Mouse (Mus musculus): ENCODE data around the gene Dppa4.
"Not testable (repeated sequence)": the region's sequence is repeated elsewhere in the genome, so short reads cannot be mapped to it uniquely, and the experiment has no call there.

The Dppa4 gene

GRCm38 (mm10) chr16:48283517-48283916, at the start of gene Dppa4:
Gene Dppa4, plus strand, starts transcription at chr16:48283733.
- no peak for DNase-seq (ENCODE audit: low read depth, low spot score)

- DNase-seq (ENCODE audit: low read depth, low spot score) = no peak
Measured at GRCm38 (mm10) chr16:48234999-48235398, 48.5 kb upstream of the Dppa4 start.

DNA sequence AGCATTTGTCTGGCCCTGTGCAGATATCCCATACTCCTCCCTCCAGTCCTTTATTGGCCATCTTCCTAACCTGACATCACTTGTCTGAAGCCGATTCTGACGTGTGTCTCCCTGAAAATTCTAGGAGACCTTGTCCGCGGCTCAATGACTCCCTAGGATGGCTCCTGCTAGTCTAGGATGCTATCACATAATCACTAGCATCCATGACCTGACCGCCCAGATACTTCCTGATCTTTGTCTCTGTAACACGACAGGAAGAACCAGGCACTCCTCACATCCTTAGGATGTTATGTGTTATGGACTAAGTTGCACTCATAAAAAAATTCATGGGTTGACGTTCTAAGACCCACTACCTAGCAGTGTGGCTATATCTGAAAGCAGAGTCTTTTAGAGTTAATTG, 45.9 kb upstream of the Dppa4 start:
- no peak for DNase-seq (ENCODE audit: low read depth, low spot score)

DNA sequence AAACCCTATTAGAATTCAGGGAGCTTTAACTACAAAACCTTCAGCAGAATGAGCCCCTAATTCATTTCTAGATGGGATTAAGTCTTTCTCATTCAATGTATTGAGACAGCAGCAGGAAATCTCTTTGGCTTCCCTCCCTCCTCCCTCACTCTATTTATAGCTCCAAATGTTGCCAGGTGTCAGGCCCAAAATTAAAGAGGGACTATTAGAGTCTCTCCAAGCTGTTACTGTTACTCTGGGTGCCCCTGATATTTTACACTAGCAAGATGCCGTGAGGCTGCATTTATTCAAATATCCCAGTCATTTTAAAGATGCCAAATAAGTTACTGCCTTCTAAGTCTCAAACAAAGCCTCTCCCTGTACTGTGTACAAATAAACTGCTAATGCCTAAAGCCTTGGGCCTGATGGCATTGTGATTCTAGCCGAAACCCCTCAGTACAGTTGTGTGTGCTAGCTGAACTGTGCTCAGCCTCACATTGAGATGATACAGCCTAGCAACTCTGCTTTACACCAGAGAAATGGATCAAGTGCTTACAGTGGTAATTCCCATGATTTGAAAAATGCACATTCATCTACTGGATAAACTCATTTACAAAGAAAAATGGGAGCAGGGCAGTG, 36.4 kb upstream of the Dppa4 start:
- no peak for DNase-seq (ENCODE audit: low read depth, low spot score)

GRCm38 (mm10) chr16:48252824-48253223, 30.7 kb upstream of the Dppa4 start:
- no peak for DNase-seq (ENCODE audit: low read depth, low spot score)

DNA sequence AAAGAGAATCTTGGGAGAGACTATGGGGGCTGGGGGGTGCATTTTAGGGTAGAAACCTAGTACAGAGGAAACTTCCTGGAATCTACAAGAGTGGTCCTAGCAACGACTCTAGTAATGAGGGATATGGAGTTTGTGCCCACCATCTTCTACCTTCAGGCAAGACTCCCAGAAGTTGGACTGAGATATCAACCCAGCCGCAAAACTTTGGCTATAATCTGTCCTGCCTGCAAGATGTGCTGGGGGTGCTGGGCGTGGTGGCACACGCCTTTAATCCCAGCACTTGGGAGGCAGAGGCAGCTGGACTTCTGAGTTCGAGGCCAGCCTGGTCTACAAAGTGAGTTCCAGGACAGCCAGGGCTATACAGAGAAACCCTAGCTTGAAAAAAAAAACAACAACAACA, 28.9 kb upstream of the Dppa4 start:
- DNase-seq (ENCODE audit: low read depth, low spot score) = no peak

- no peak for DNase-seq (ENCODE audit: low read depth, low spot score)
Measured at GRCm38 (mm10) chr16:48259519-48259918, 24.0 kb upstream of the Dppa4 start.

- no peak for DNase-seq (ENCODE audit: low read depth, low spot score)
Measured at GRCm38 (mm10) chr16:48262901-48263300, 20.6 kb upstream of the Dppa4 start.

GRCm38 (mm10) chr16:48265856-48266255, 17.7 kb upstream of the Dppa4 start:
- no peak for DNase-seq (ENCODE audit: low read depth, low spot score)

DNA sequence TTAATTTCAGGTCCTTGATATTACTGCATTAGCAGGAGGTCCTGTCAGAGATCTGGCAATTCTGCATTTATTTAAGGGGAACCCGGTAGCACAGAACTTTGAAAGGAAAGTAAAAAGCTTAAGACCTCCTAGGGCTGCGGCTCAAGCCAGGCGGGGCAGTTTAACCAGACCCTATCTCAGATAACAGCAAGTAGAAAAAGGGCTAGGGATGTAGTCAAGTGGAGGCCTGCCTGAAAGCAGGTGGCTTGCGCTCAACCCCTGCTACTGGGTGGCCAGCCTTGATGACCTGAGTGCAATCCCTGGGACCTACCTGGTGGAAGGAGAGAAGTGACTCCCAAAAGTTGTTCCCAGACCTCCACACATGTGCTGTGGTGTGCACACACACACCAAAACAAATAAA, 6.6 kb upstream of the Dppa4 start:
- no peak for DNase-seq (ENCODE audit: low read depth, low spot score)

DNA sequence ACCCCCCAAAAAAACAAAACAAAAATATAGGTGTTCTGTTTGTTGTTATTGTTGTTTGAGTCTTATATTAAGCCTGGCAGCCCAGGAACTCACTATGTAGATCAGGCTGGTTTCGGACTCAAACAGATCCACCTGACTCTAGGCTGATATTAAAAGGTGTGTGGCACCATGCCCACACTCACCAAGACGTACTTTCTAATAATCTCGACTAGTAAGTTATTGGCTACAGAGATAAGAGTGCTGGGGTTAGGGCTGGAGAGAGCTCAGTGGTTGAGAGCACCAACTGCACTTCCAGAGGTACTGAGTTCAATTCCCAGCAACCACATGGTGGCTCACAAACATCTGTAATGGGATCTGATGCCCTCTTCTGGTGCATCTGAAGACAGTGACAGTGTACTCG, 2.6 kb upstream of the Dppa4 start:
- DNase-seq (ENCODE audit: low read depth, low spot score) = no peak

GRCm38 (mm10) chr16:48282801-48283200, 732 bp upstream of the Dppa4 start:
- no peak for DNase-seq (ENCODE audit: low read depth, low spot score)

DNA sequence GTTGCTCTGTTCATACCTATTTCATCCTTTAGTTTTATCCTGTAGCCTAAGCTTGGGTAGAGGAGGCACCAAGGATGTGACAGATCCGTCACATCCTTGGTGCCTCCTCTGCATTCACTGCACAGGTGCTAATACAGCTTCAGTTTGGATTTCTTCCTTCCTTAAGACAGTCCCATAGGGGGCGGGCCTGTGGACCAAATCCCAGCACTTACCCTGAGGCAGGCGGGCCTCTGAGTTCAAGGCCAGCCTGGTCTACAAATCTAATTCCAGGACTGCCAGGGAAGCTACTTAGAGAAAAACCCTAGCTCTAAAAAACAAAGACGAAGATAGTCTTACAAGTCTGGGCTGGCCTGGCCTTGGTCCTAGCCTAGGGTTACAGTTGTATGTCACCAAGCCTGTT, 2.0 kb downstream of the Dppa4 start:
- no peak for DNase-seq (ENCODE audit: low read depth, low spot score)

DNA sequence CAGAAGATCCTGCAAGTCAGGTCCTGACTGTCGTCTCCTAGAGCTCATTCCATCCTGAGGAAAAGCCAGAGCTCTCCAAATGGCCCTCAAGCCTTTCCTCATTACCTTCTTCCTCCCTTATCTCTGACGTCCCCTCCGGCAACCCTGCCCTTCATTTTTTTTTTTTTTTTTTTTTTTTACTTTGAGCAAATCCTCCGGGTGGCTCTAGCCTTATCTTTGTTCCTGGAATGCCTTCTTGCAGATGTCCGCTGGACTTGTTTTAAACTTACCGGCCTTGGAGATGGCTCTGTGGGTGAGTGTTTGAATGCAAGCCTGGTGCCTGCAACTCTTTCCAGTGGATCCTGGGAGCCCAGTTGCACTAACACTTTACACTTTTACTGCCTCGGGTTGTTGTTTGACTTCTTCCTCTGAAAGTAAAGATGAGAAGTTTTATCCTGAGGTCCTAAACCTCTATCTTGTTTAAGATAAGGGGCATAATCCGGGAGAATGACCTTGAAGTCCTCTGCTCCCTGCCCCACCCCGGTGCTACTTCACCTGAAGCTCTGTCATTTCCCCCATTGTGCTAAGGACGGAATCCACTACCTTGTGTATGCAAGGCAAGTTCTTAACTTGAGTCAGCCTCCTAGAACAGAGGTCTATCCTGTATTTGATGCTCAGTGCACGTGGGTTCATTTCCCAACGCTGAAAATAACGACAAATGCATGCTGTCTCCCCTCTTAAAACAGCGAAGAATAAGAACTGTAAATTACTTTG, 14.0 kb downstream of the Dppa4 start:
- DNase-seq (ENCODE audit: low read depth, low spot score) = no peak

GRCm38 (mm10) chr16:48299884-48300283, 16.4 kb downstream of the Dppa4 start:
- no peak for DNase-seq (ENCODE audit: low read depth, low spot score)

DNA sequence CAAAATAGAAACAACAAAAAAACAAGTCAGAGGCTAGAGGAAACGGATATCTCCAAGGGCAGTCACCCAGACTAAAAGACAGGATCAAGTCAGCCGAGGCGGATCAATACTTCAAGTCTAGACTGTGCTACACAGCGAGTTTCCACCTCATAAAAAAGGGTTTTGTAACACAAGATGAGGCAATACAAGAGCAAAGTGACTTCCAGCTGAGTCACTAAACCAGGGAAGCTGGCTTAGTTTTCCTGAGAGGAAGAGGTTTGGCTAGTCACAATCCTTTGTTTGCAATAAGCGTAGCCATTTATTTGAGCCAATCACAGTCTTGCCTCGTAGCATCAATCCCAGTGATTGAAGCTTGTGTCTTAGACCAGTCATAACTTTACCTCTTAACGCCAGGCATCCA, 20.0 kb downstream of the Dppa4 start, which contains the start of gene Dppa2:
Dppa2 (plus strand) TSS at position 400 of the 400 bp plus-strand sequence.
- no peak for DNase-seq (ENCODE audit: low read depth, low spot score)

DNA sequence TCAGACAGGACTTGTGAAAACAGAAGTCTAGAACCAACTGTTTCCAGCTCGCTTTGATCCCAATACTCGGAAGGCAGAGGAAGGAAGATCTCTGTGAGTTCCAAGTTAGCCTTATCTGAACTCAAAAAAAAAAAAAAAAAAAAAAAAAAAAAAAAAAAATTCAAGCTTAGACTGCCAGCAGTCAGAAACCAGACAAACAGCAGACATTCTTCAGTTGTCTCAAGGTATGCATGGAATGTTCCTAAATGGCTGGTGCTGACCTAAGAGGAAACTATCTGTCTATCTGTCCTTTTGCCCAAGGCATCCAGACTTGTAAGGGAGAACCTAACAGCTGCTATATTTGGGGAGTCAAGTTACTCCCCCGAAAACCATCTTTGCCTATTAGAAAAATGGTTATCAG, 20.4 kb downstream of the Dppa4 start:
- no peak for DNase-seq (ENCODE audit: low read depth, low spot score)

- DNase-seq (ENCODE audit: low read depth, low spot score) = not testable (repeated sequence)
Measured at GRCm38 (mm10) chr16:48308916-48309315, 25.4 kb downstream of the Dppa4 start.

- no peak for DNase-seq (ENCODE audit: low read depth, low spot score)
Measured at GRCm38 (mm10) chr16:48309912-48310630, 26.5 kb downstream of the Dppa4 start.

DNA sequence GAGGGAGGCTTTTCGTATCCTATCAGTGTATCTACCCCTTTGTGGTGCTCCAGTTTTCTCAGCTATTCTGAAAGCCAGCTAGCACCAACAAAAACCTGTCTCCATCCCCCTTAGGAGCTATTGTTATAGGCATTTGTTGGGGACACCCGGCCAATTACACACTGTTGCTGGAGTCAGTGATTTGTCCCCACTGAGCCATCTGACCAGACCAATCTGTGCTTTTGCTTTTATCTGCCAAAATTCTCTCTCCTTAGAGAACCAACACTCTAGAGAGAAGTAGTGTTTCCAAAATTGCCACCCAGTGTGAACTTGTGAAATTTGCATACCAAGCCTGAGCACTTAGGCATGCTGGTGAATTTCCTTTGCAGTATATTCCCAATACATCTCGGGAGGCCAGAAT, 31.8 kb downstream of the Dppa4 start:
- no peak for DNase-seq (ENCODE audit: low read depth, low spot score)

GRCm38 (mm10) chr16:48320781-48321180, 37.2 kb downstream of the Dppa4 start:
- DNase-seq (ENCODE audit: low read depth, low spot score) = no peak

DNA sequence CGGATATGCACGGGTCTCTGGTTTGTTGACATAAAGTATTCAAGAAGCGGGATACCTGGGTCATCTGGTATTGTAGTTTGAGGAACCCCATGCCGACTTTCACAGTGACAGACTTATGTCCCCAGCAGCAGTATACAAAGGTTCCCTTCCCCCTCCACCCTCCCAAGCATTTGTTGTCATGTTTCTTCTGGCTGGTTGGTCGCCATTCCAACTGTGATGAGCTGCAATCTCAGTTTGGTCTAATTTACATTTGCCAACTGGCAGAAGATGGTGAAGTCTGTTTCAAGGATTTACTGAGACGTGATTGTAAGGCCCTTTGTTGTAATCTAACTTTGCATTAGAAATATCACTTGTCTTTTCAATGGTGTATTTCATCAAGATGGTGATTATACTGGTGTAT, 39.6 kb downstream of the Dppa4 start:
- DNase-seq (ENCODE audit: low read depth, low spot score) = no peak
